Mouse (Mus musculus) heart, postnatal 14 days (tissue): ENCODE data around the gene Btbd35f2. TPM values are rescaled to one million over a fixed set of nuclear protein-coding genes. Genes with fewer than 3 reads are reported as not detected.
"Not testable (repeated sequence)": the region's sequence is repeated elsewhere in the genome, so short reads cannot be mapped to it uniquely, and the experiment has no call there.

Experiments used
- DNase-seq, 2 experiments: peaks; one replicate each; pipeline ENCODE4 v3.0.0; 2021 to 2022
- intact Hi-C: fragments of 180-260 bp; cut with DNase I; formaldehyde crosslinking; loops from one replicate; pipeline ENCODE4 v1.15.1; 2025
- long read RNA-seq, 2 experiments: library from polyadenylated mRNA; stranded (forward); transcript quantifications; one replicate each; pipeline ENCODE4 v2.0.0; 2021
- total RNA-seq, 2 experiments: library from RNA; stranded (reverse); gene quantifications; 2 replicates each; pipeline ENCODE4 v1.2.3; 2021

The Btbd35f2 gene
- total RNA-seq = not detected
- long read RNA-seq, experiment 1 = 0 reads
- long read RNA-seq, experiment 2 = 0 reads

GRCm38 (mm10) chrX:32278094-32278493 is at the start of gene Btbd35f2:
Btbd35f2 (plus strand) TSS chrX:32278394.
- intact Hi-C loops, DNase-seq: not testable (repeated sequence)

Other genes with a start within 250 kb of the Btbd35f2 start
- gene Btbd35f22, start 230.6 kb upstream of the Btbd35f2 start, total RNA-seq = not detected